Mouse (Mus musculus) G1E (cell line): ENCODE results near the gene Prcd.

Source experiments
- CTCF ChIP-seq: IDR thresholded peaks from 2 replicates; pipeline ENCODE4 v1.5.1; 2012; ENCODE audit warnings: low read depth, low read length, inconsistent platforms, mixed read lengths
- GATA1 ChIP-seq: IDR thresholded peaks from 2 replicates; pipeline ENCODE4 v1.6.1; 2012; ENCODE audit warnings: borderline replicate concordance, low read length, inconsistent platforms, mixed read lengths

DNA sequence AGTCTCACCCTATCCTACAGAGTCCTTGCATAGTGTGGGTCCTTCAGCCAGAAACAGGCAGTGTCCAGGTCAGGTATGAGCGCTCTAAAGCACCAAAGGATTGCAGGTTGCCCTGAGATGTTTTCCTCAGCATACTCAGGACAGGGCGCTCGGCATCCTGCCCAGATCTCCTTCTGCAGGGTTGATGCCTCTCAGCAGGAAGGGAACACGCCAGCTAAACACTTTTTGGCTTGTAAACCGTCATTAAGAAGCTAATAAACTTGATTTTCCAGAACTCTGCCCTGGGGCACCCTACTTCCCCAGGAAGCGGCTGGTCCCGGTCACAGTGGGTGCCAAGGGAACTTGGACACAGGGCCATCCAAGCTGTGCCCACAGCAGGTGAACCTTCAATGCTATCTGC, 34.2 kb upstream of the Prcd start:
- TF ChIP-seq CTCF (no peak), GATA1 (no peak)
